Mouse (Mus musculus) B cell, adult 62 days (primary cell): Measurements from ENCODE around the gene BC052040. TPM values are rescaled to one million over a fixed set of nuclear protein-coding genes. Genes with fewer than 3 reads are reported as not detected.

Source experiments
- total RNA-seq: library from RNA; stranded (reverse); gene quantifications from 4 replicates; pipeline ENCODE4 v1.2.4, GENCODE M21; 2023

BC052040 gene
- total RNA-seq = 6.8 to 8.4 TPM (median 7.4 TPM) in 4 replicates

GRCm38 (mm10) chr2:115581241-115581988, at the start of gene BC052040:
Gene BC052040 (plus strand): TSS chr2:115581716.

